Mouse (Mus musculus) C2C12 (cell line): ENCODE measurements around the gene Ptpn3.

Experiments
- CTCF ChIP-seq: IDR thresholded peaks from one replicate; pipeline ENCODE4 v1.5.1; 2011; ENCODE audit not compliant: control insufficient read depth, insufficient read depth, insufficient read length
- MYOD1 ChIP-seq: IDR thresholded peaks from one replicate; pipeline ENCODE4 v1.6.1; 2011; ENCODE audit warnings: low read depth; ENCODE audit not compliant: control insufficient read depth, insufficient read length
- MYOG ChIP-seq: IDR thresholded peaks from one replicate; pipeline ENCODE4 v1.6.1; 2011; ENCODE audit not compliant: control insufficient read depth, insufficient read length; ENCODE audit errors: extremely low read depth

DNA sequence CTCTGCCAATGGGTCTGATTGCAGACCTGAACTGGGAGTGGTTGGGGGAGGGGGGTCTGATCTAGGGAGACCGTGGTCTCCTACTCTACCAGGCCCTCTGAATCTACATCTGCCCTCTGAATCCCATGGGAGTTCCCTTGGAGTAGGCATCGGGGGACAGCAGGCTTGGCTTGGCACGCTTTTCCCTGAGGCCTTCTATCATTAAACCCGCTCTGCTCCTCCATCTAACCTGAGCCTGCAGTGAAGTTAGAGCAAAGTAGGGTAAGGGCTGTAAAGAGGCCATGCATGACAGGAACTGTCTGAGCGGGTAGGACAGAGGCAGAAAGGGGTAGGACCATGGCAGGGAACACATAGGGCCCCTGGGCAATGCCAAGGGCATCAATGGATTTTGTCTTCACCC is 9.0 kb downstream of the Ptpn3 start:
- TF ChIP-seq CTCF, result no peak
- TF ChIP-seq MYOD1, result no peak
- no peak for TF ChIP-seq MYOG
